Mouse (Mus musculus) activated CD4-positive, CD25-positive, alpha-beta regulatory T cell (primary cell): ENCODE data around the gene Trim14. TPM values are rescaled to one million over a fixed set of nuclear protein-coding genes. Genes with fewer than 3 reads are reported as not detected.

ENCODE experiments used
- polyA plus RNA-seq, 2 experiments: library from polyadenylated mRNA; unstranded; fragments of 100-300 nt; shearing (Covaris generic); gene quantifications; one replicate each; pipeline ENCODE4 v1.2.1; 2017

Trim14 gene
- 100 to 1,000 TPM in 1 of 2 experiments, 10 to 100 TPM in 1; 99.0 to 136 TPM for polyA plus RNA-seq

GRCm38 (mm10) chr4:46535840-46536361 lies at the start of gene Trim14:
Trim14 (minus strand) TSS chr4:46536141.

GRCm38 (mm10) chr4:46489028-46489925 lies 46.7 kb downstream of the Trim14 start, which contains the start of gene Nans:
Nans (plus strand) TSS chr4:46489248.

GRCm38 (mm10) chr4:46450519-46451131 lies 85.3 kb downstream of the Trim14 start, which contains the start of gene Anp32b:
Anp32b (plus strand) TSS chr4:46450902.

Other genes with a start within 250 kb of the Trim14 start
- gene Foxe1, start 192.5 kb downstream of the Trim14 start, polyA plus RNA-seq = under 1 TPM in 1 of 2 experiments, not detected in 1; 0.07 TPM
- gene Trmo, start 146.7 kb downstream of the Trim14 start, polyA plus RNA-seq = 10 to 100 TPM; 12.8 to 25.4 TPM
- gene Hemgn, start 122.6 kb downstream of the Trim14 start, polyA plus RNA-seq = 1 to 10 TPM; 1.1 to 4.5 TPM
- gene Anp32b, start 85.2 kb downstream of the Trim14 start, polyA plus RNA-seq = 100 to 1,000 TPM; 228 to 258 TPM
- gene Nans, start 46.9 kb downstream of the Trim14 start, polyA plus RNA-seq = 10 to 100 TPM; 87.4 to 88.2 TPM
- gene Coro2a, start 66.1 kb upstream of the Trim14 start, polyA plus RNA-seq = 100 to 1,000 TPM; 121 to 170 TPM
- gene Tbc1d2, start 114.1 kb upstream of the Trim14 start, polyA plus RNA-seq = 1 to 10 TPM in 1 of 2 experiments, under 1 TPM in 1; 0.88 to 5.7 TPM